Mouse (Mus musculus) lung, adult 2 months (tissue): Measurements from ENCODE around the gene Kif3b.

Source experiments
- CTCF ChIP-seq: fragments of 200-500 bp; IDR thresholded peaks from 2 replicates; pipeline ENCODE4 v1.5.1; 2011; ENCODE audit warnings: mild to moderate bottlenecking, low read length, control low read depth; ENCODE audit not compliant: insufficient read depth
- POLR2A ChIP-seq: fragments of 200-500 bp; IDR thresholded peaks from 2 replicates; pipeline ENCODE4 v1.6.1; 2011; ENCODE audit warnings: low read depth, mild to moderate bottlenecking, control low read depth, low read length, borderline replicate concordance; ENCODE audit errors: extremely low read depth

GRCm38 (mm10) chr2:153370871-153371270, 79.7 kb downstream of the Kif3b start:
- TF ChIP-seq CTCF (no peak), POLR2A (no peak)
